Mouse (Mus musculus) MEL (cell line): ENCODE data around the gene Rftn1.

Experiments used
- CTCF ChIP-seq, 3 experiments: IDR thresholded peaks in 2 of 3; conservative IDR thresholded peaks in 1 of 3; 2 replicates each; pipeline ENCODE4 v1.5.1; 2011 to 2012; ENCODE audit warnings: low read length in 3 of 3, low read depth in 2 of 3, mild to moderate bottlenecking in 2 of 3, improper control_type of control experiment in 1 of 3, inconsistent platforms in 1 of 3, mixed read lengths in 1 of 3, moderate library complexity in 1 of 3; ENCODE audit not compliant: control insufficient read depth in 1 of 3, insufficient read depth in 1 of 3, poor library complexity in 1 of 3, severe bottlenecking in 1 of 3
- POLR2A ChIP-seq, 2 experiments: IDR thresholded peaks; 2 replicates each; pipeline ENCODE4 v1.6.1; 2011 to 2012; ENCODE audit warnings: low read length in 2 of 2, mild to moderate bottlenecking in 2 of 2, control low read depth in 1 of 2, improper control_type of control experiment in 1 of 2, low read depth in 1 of 2, moderate library complexity in 1 of 2; ENCODE audit not compliant: control insufficient read depth in 1 of 2, insufficient read depth in 1 of 2, poor library complexity in 1 of 2
- POLR2AphosphoS2 ChIP-seq: IDR thresholded peaks from 2 replicates; pipeline ENCODE4 v1.6.1; 2011; ENCODE audit warnings: low read length, improper control_type of control experiment

DNA sequence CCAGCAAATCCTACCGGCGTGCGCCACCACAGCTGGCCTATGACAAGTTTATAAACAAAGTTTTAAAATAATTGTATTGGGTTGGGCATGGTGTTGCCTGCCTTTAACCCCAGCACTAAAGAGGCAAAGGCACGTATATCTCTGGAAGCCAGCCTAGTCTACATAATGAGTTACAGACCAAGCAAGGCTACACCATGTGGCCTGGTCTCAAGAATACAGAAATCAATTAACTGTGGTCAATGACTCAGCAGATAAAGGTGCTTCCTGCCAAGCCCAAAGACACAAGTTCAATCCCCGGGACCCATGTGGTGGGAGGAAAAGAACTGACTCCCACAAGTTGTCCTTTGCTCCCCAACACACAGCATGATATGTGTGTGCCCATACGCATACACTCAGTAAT is 30.1 kb downstream of the Rftn1 start:
- TF ChIP-seq POLR2A (IDR thresholded peaks at IDR 0.05; ENCODE audit: control insufficient read depth in 1 of 2, insufficient read depth in 1 of 2, low read depth in 1 of 2, low read length in 2 of 2, poor library complexity in 1 of 2) (no peak), CTCF (IDR thresholded peaks at IDR 0.05 in 2 of 3, conservative IDR thresholded peaks at IDR 0.05 in 1 of 3; ENCODE audit: control insufficient read depth in 1 of 3, insufficient read depth in 1 of 3, low read depth in 2 of 3, low read length in 3 of 3, poor library complexity in 1 of 3, severe bottlenecking in 1 of 3) (no peak), POLR2AphosphoS2 (no peak)
